Mouse (Mus musculus): ENCODE measurements around the gene Naa80.

The Naa80 gene

DNA sequence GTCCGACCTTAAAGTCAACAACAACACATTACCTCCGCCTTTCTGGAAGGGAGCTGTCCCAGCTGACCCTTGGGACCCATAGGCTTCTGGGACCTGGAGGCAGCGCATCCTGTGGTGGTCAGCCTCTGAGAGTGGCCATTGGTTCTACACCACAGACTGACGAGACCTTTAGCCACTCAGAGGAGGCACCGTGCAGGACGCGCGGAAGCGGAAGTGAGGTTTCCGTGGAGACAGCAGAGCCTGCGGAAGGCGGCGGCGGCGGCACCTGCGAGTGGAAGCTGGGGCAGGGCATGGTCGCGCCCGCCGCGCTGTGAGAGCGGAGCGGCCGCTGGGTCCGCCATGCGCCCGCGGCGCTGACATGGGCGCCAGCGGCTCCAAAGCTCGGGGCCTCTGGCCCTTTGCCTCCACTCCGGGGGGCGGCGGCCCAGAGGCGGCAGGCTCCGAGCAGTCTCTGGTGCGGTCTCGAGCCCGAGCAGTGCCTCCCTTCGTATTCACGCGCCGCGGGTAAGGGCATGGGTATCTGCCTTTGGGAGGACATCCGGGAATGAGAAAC lies 15.6 kb upstream of the Naa80 start, which contains the start of gene Tusc2:
Gene Tusc2, plus strand, starts transcription at position 227 of the 553 bp plus-strand sequence.
- TF ChIP-seq GATA4 (IDR thresholded peaks at IDR 0.05; ENCODE audit: insufficient replicate concordance, low read length) = no peak

DNA sequence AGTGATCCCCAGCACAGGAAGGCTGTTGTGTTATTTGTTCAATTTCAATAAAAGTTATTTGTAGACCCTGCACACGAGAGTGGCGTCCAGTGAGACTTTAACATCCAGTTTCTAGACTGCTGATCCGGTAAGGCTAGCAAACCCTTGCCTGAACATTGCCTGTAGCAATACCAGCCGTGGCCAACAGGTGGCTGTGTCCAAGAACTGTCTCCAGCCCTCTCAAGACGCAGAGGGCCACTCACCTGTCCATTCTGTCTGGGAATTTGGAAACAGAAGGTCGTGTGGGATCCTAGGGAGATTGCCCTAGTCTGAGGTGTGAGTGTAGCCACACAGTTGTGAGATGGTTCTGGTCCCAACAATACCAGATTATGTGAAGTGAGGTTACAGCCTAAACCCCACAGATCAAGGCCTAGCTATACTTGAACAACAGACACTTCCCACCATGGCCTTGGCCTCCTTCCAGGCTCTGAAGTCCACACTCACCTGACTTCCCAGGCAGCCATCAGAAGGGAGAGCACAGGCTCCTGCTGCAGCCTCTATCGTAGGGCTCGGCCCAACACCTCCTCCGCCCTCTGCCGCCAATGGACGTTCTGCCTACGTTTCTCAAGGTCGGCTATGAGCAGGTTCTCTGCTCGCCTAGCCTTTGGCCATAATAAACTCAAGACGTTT lies 12.5 kb upstream of the Naa80 start:
- no peak for TF ChIP-seq GATA4 (IDR thresholded peaks at IDR 0.05; ENCODE audit: insufficient replicate concordance, low read length)

DNA sequence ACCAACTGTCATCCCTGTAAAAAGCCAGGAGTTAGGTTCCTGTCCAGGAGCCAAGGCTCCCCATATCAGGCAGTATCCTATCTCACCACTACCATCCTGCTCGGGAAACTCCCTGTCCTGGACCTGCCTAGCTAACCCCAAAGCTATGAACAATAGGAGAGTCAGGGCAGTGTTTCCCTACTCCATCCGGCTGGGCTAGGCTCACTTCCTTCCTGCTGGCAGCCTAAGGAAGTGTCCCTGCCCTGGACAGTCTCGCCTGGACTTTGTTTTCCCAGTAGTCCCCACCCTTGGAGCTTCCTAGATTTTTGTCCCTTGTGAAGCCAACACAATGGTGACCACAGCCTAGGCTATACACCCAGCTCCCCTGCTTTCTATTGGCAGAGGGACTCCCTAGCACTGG lies 11.8 kb upstream of the Naa80 start:
- peak; percentile 97 for TF ChIP-seq GATA4 (IDR thresholded peaks at IDR 0.05; ENCODE audit: insufficient replicate concordance, low read length)

DNA sequence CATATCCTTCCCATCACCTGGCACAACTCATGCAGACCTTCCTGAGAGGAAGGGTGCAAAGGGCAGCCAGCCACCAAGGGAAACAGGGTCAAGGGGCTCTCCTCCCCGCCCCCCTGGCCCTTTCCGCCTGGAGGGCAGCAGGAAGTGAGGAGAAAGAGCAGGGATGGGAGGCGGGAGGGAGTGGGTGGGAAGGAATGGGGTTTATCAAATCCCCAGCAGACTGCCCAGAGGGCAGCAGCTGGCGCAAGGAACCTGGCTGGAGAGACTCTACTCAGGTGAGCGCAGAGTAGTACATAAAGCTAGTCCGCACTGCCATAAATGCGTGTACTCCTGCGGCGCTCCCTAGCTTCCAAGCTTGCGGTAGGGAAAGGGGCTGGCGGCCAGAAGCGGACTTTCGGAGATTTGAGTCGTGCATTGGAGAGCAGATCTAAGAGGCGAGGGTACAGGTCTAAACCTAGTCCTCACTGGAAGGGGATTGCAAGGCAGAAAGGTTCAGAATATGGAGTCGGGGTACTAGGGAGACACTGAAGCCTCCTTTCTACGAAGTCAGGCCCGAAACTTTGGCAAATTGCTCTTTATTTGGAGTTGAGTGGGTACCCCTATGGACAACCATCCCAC lies 10.9 kb upstream of the Naa80 start, which contains the start of gene Hyal2:
Gene Hyal2, plus strand, starts transcription at position 244 of the 618 bp plus-strand sequence.
- peak; percentile 69; the same call in 1 of the 2 replicates for TF ChIP-seq GATA4 (IDR thresholded peaks at IDR 0.05; ENCODE audit: insufficient replicate concordance, low read length)

DNA sequence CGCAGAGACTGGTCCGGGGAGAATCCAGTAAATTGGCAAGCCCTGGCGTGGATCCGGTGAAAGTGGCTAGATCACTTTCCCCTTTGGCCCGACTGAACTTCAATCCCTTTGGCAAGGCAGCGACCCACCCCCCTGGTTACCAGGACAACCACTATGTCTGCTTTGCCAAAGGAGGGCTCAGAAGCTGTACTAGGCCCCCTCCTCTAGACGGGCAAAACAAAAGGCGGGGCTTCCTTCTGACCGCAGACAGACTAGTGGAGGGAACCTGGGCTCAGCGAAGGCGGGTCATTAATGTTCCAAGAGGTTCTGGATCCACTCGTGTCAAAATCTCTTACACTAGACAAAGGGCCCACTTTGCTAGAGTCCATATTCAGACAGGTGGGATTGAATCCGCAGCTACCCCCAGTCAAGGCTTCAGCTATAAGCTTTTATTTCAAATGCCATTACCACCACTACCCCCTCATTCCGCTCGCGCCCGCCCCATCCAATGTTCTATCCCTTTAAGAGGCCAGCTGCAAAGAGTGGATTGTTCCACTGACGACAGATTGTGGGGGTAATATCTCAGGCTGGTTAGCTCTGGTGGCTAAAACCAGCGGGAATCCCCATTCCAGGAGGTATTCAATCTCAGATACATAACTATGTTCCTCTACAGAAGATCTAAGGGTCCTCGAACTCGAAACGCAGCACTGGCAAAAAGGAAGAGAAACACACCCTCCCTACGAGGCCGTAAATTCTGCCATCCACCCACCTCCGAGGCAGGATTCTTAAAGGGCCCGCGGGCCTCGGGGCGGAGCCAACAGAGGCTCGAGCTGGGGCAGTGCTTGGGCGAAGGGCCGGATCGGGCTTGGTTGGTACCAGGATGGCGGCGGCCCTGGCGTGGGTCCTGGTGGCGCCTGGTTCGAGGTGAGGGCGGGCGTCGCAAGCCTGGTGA lies 10.1 kb upstream of the Naa80 start:
- no peak for TF ChIP-seq GATA4 (IDR thresholded peaks at IDR 0.05; ENCODE audit: insufficient replicate concordance, low read length)

DNA sequence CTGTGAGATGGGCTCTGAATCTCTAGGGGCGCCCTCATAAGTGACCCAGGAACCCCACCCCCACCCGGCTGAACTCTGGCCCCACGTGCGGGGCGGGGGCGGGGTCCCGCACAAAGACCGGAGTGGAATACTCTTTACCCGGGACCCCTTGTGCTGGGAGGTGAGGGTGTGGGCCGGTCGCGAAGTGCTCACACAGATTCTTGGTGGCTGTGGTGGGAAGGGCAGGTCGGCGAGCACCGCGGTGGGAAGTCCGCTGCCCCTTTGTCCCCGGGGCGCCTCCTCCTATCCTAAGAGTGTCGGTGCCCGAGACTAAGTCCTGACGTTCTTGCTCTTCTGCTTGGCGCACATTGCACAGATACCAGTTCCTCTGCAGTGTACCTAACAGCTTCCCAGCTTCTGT lies 9.4 kb upstream of the Naa80 start:
- TF ChIP-seq GATA4 (IDR thresholded peaks at IDR 0.05; ENCODE audit: insufficient replicate concordance, low read length) = peak; percentile 43; the same call in 1 of the 2 replicates

DNA sequence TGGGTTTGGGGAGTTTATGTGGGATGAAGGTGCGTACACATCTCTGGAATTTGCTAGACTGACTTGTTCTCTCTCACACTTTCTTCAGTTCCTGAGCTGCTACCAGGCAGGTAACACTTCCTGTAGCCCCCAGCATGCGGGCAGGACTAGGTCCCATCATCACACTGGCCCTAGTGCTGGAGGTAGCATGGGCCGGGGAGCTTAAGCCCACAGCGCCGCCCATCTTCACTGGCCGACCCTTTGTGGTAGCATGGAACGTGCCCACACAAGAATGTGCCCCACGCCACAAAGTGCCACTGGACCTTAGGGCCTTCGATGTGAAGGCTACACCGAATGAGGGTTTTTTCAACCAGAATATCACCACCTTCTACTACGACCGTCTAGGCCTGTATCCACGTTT lies 8.7 kb upstream of the Naa80 start:
- TF ChIP-seq GATA4 (IDR thresholded peaks at IDR 0.05; ENCODE audit: insufficient replicate concordance, low read length) = no peak

DNA sequence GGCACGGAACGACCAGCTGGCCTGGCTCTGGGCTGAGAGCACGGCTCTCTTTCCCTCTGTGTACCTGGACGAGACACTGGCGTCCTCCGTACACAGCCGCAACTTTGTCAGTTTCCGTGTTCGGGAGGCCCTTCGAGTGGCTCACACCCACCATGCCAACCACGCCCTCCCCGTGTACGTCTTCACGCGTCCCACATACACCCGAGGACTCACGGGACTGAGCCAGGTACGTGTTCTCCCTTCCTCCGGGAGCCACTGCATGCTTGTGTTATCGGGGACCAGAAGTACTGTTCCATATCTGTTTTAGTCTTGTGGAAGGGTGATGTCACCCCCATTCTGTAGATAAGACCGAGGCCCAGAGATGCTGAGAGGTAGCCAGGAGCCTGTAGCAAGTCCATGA lies 7.8 kb upstream of the Naa80 start:
- TF ChIP-seq GATA4 (IDR thresholded peaks at IDR 0.05; ENCODE audit: insufficient replicate concordance, low read length) = no peak

DNA sequence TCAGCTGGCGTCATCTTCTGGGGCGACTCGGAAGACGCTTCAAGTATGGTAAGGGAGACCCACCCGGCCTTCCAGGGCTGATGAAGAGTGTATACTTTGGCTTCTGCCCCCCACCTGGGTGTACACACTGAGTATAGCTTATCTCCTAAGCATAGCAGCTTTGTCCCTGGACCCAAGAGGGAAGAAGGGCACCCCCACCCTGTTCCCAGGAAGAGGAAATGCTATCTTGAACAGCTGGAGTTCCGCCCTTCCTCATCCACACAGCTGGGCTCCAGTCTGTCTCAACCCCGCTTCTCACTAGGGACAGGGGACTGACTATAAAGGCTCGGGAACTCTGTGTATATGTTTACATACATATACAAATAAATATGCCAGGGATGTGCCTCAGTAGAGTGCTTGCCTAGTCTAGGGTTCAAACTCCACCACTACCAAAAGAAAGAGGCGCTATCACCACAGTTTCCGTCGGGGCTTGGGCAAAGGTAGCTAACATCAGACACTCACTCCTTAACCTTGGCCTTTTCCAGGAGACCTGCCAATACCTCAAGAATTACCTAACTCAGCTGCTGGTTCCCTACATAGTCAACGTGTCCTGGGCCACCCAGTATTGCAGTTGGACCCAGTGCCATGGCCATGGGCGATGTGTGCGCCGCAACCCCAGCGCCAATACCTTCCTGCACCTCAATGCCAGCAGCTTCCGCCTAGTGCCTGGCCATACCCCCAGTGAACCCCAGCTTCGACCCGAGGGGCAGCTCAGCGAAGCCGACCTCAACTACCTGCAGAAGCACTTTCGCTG lies 7.0 kb upstream of the Naa80 start:
- peak; percentile 97 for TF ChIP-seq GATA4 (IDR thresholded peaks at IDR 0.05; ENCODE audit: insufficient replicate concordance, low read length)

DNA sequence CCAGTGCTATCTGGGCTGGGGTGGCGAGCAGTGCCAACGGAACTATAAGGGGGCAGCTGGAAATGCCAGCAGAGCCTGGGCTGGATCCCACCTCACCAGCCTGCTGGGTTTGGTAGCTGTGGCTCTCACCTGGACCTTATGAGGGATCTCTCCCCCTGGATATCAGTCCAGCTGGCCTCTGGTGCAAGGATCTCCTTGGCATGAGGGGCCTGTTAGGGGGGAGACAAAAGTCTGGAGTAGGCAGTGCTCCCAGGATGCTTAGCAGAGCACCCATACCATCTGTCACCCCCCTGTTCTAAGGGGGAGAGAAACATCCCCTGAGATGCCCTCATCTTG lies 6.4 kb upstream of the Naa80 start:
- no peak for TF ChIP-seq GATA4 (IDR thresholded peaks at IDR 0.05; ENCODE audit: insufficient replicate concordance, low read length)

DNA sequence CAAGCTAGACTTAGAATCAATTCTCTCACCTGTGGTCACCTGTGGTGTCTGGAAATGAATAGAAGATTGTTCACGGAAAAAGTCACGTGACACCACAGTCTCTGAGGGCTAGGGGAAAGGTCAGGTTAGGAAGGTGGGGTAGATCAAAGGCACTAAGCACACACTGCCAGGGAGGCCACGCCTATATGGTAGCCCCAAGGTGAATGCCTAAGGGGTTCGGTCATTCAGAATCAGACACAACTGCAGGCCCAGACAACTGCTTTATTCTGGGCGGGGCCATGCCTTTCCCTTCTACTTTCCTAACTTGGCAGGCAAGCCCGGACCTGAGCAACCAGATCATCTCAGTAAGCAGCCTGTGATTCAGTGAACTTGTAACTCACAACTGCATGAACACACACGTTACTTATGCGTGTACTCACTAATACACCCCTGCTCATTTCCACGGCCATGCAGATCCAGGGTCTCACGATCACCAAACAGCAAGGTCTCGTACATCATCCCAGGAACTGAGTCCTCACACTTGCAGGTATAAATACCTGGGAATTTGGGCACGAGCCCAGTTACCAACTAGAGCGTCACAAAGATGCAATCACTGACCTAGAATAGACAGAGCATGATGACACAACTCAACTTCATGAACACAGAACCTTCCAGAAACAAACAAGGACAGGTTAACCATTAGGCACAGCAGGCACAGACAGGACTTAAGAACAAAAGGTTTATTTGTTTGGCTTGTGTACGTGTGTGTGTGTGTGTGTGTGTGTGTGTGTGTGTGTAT lies 2.9 kb upstream of the Naa80 start:
- TF ChIP-seq GATA4 (IDR thresholded peaks at IDR 0.05; ENCODE audit: insufficient replicate concordance, low read length) = no peak

DNA sequence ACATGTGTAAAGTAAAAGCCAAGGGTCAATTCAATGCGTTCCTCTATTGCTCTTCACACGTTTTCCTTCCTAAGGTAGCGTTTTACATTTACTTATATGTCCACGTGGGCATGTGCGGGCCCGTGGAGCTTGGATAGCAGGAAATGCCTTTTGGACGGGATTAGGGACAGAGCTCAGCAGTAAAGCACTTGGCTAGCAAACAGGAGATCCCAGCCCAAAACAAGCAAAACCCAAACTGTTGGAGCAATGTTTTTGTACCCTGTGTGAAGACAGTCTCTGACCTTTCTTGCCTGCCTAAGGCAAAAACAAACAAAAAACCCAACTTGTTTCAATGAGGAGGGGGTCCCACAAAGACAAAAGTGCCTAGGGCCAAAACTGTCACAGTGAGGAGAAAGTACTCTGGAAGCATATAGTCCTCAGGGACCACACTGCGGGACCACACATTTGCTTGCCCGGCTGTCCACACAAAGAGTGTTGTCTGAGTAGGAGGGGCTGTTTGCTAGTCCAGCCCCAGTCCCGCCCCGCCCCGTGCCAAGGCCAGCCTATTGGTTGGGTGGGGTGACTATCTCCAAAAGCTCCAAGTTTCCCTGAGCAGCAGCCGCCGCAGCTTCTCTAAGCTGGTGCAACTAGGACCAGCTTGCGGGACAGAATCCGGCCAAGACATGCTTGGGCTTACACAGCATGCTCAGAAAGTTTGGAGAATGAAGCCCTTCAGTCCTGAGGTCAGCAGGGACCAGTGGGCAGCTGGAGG lies 2.2 kb upstream of the Naa80 start, which contains the start of gene Hyal1:
Gene Hyal1, plus strand, starts transcription at position 571 of the 751 bp plus-strand sequence.
- no peak; the same call in 1 of the 2 replicates for TF ChIP-seq GATA4 (IDR thresholded peaks at IDR 0.05; ENCODE audit: insufficient replicate concordance, low read length)

DNA sequence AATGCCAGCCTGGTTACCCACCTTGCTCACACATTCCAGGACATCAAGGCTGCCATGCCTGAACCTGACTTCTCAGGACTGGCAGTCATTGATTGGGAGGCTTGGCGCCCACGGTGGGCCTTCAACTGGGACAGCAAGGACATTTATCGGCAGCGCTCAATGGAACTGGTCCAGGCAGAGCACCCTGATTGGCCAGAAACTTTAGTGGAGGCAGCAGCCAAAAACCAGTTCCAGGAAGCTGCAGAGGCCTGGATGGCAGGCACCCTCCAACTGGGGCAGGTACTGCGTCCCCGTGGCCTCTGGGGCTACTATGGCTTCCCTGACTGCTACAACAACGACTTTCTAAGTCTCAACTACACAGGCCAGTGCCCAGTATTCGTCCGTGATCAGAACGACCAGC lies 816 bp upstream of the Naa80 start:
- no peak for TF ChIP-seq GATA4 (IDR thresholded peaks at IDR 0.05; ENCODE audit: insufficient replicate concordance, low read length)
